Comparison of ENCODE assay signal across 18 mouse cellular contexts in genomic region chr13:81425111-81425510, GRCm38 (mm10).
"Had no signal": no experiment of that assay in that cellular context is flagged by ENCODE, and none has a peak within 500 bp of the region (broad histone marks: within the 10 kb centered on the region; RNA-seq: fewer than 3 reads in every experiment).

No protein-coding gene starts in this region.

- H3K36me3 ChIP-seq: kidney, embryonic 15.5 days; limb, embryonic 12.5 days; limb, embryonic 15.5 days; midbrain, embryonic 15.5 days had no signal

- ATAC-seq: liver, postnatal 0 days; lung, postnatal 0 days; midbrain, embryonic 15.5 days had no signal

- H3K4me1 ChIP-seq: kidney, embryonic 15.5 days; limb, embryonic 15.5 days; megakaryocyte, embryonic 14.5 days; midbrain, embryonic 12.5 days; midbrain, embryonic 15.5 days had no signal

- DNase-seq: kidney, adult 11 months; kidney, adult 8-10 months; kidney, postnatal 10 days; kidney, postnatal 36 days; liver, postnatal 0 days; lung, embryonic 14.5 days; right cerebral cortex, postnatal 25 days; thymus, adult 18-20 months; thymus, postnatal 36 days had no signal

- H3K27me3 ChIP-seq: kidney, embryonic 15.5 days; limb, embryonic 12.5 days; limb, embryonic 15.5 days; megakaryocyte, embryonic 14.5 days; midbrain, embryonic 12.5 days; midbrain, embryonic 15.5 days had no signal

- H3K9ac ChIP-seq: kidney, embryonic 15.5 days; limb, embryonic 12.5 days; limb, embryonic 15.5 days; liver, embryonic 14.5 days; liver, postnatal 0 days; lung, embryonic 14.5 days; midbrain, embryonic 12.5 days; midbrain, embryonic 15.5 days had no signal

- H3K9me3 ChIP-seq: kidney, embryonic 15.5 days; limb, embryonic 12.5 days; limb, embryonic 15.5 days; megakaryocyte, embryonic 14.5 days; midbrain, embryonic 12.5 days; midbrain, embryonic 15.5 days had no signal

- H3K27ac ChIP-seq: kidney, embryonic 15.5 days; limb, embryonic 12.5 days; limb, embryonic 15.5 days; liver, embryonic 14.5 days; midbrain, embryonic 12.5 days; midbrain, embryonic 15.5 days had no signal

- H3K4me3 ChIP-seq: kidney, embryonic 15.5 days; limb, embryonic 12.5 days; limb, embryonic 15.5 days; megakaryocyte, embryonic 14.5 days; midbrain, embryonic 12.5 days; midbrain, embryonic 15.5 days had no signal

- H3K4me2 ChIP-seq: kidney, embryonic 15.5 days; limb, embryonic 12.5 days; limb, embryonic 15.5 days; liver, embryonic 11.5 days; lung, embryonic 14.5 days; midbrain, embryonic 12.5 days; midbrain, embryonic 15.5 days had no signal
